Mouse (Mus musculus): ENCODE data around the gene Itih1.

DNA sequence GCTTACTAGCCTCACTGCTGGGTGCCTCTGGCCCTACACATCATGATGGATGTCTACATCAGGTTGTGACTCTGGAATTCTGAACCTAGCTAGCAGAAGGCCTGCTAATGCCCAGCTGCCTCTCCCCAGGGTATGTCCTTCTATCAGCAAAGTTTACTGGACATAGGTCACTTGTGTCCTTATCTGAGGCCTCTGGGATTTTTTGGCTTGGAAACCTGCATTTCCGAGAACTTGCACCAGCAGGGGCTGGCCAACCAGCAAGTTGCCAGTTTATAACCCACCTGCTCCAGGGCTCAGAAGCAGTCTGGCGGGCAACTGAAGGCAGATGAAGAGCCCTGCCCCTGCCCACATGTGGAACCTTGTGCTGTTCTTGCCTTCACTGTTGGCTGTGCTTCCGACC is 56.9 kb downstream of the Itih1 start, which contains the start of gene Itih4:
- TF ChIP-seq CTCF (IDR thresholded peaks at IDR 0.05; ENCODE audit: borderline replicate concordance, extremely low read depth, insufficient read depth, insufficient read length), result no peak
- no peak for TF ChIP-seq POLR2A (IDR thresholded peaks at IDR 0.05; ENCODE audit: borderline replicate concordance, extremely low read depth, insufficient read depth, insufficient read length, poor library complexity, severe bottlenecking)

All from brain, embryonic 14.5 days (tissue).